Mouse (Mus musculus) ES-E14 (cell line): ENCODE measurements around the gene Gmeb1. TPM values are rescaled to one million over a fixed set of nuclear protein-coding genes. Genes with fewer than 3 reads are reported as not detected.
"Not testable (repeated sequence)": the region's sequence is repeated elsewhere in the genome, so short reads cannot be mapped to it uniquely, and the experiment has no call there.

Source experiments
- DNase-seq: peaks from one replicate; pipeline ENCODE4 v3.0.0-alpha.2; 2013; ENCODE audit warnings: low read depth, low spot score
- H3K27ac ChIP-seq: 2 replicates; pipeline ENCODE4 v1.5.1; 2012; ENCODE audit warnings: low read depth, mild to moderate bottlenecking, low read length, moderate library complexity, mixed read lengths; ENCODE audit not compliant: poor library complexity, insufficient read depth, severe bottlenecking
- H3K36me3 ChIP-seq: 2 replicates; pipeline ENCODE4 v1.6.1; 2012; ENCODE audit warnings: mild to moderate bottlenecking, low read length, moderate library complexity, mixed read lengths; ENCODE audit not compliant: control insufficient read depth, poor library complexity, insufficient read depth, severe bottlenecking
- H3K4me1 ChIP-seq, 2 experiments: fragments of 150-350 bp in 1 of 2; sonication (generic) in 1 of 2; 2 replicates each; pipeline ENCODE4 v1.6.1; 2012; ENCODE audit warnings: low read length in 2 of 2, mild to moderate bottlenecking in 1 of 2, mixed read lengths in 1 of 2; ENCODE audit not compliant: control insufficient read depth in 2 of 2, insufficient read depth in 2 of 2, poor library complexity in 1 of 2
- H3K4me3 ChIP-seq, 2 experiments: fragments of 150-350 bp in 1 of 2; sonication (generic) in 1 of 2; 2 replicates each; pipeline ENCODE4 v1.5.1; 2012; ENCODE audit warnings: low read length in 2 of 2, low read depth in 1 of 2, mild to moderate bottlenecking in 1 of 2, mixed read lengths in 1 of 2; ENCODE audit not compliant: insufficient read depth in 1 of 2, poor library complexity in 1 of 2, severe bottlenecking in 1 of 2
- H3K9ac ChIP-seq: 2 replicates; pipeline ENCODE4 v1.6.1; 2012; ENCODE audit warnings: low read depth, mild to moderate bottlenecking, low read length, mixed read lengths; ENCODE audit not compliant: poor library complexity, insufficient read depth, severe bottlenecking
- H3K9me3 ChIP-seq: fragments of 150-350 bp; sonication (generic); 2 replicates; pipeline ENCODE4 v1.6.1; 2012; ENCODE audit warnings: low read depth, mild to moderate bottlenecking, low read length; ENCODE audit not compliant: control insufficient read depth, insufficient read depth
- CHD2 ChIP-seq: IDR thresholded peaks from 2 replicates; pipeline ENCODE4 v1.6.1; 2014; ENCODE audit warnings: mild to moderate bottlenecking, low read depth, low read length, inconsistent platforms
- HCFC1 ChIP-seq: IDR thresholded peaks from 2 replicates; pipeline ENCODE4 v1.6.1; 2012; ENCODE audit warnings: low read length, inconsistent platforms, borderline replicate concordance; ENCODE audit not compliant: insufficient read depth
- MAFK ChIP-seq: IDR thresholded peaks from 2 replicates; pipeline ENCODE4 v1.6.1; 2014; ENCODE audit warnings: mild to moderate bottlenecking, low read depth, low read length, inconsistent platforms; ENCODE audit not compliant: insufficient read depth
- ZC3H11A ChIP-seq: IDR thresholded peaks from 2 replicates; pipeline ENCODE4 v1.6.1; 2012; ENCODE audit warnings: low read depth, mild to moderate bottlenecking, inconsistent platforms, low read length, borderline replicate concordance
- ZNF384 ChIP-seq: IDR thresholded peaks from 2 replicates; pipeline ENCODE4 v1.6.1; 2012; ENCODE audit warnings: low read depth, low read length, inconsistent platforms
- in situ Hi-C, 2 experiments: fragments of 600-800 bp; cut with MboI; formaldehyde crosslinking; loops; one replicate each; pipeline ENCODE4 v1.15.1; 2025; ENCODE audit warnings: low sequenced_read_pairs in 2 of 2, inconsistent platforms in 1 of 2; ENCODE audit not compliant: unreplicated experiment in 2 of 2
- total RNA-seq: library from RNA; depleted of rRNA; stranded (reverse); fragments of 300-350 nt; gene quantifications from 2 replicates; pipeline ENCODE4 v1.2.3, GENCODE M21; 2012

Gmeb1 gene
- total RNA-seq, 1 experiment, result 22.3 TPM

DNA sequence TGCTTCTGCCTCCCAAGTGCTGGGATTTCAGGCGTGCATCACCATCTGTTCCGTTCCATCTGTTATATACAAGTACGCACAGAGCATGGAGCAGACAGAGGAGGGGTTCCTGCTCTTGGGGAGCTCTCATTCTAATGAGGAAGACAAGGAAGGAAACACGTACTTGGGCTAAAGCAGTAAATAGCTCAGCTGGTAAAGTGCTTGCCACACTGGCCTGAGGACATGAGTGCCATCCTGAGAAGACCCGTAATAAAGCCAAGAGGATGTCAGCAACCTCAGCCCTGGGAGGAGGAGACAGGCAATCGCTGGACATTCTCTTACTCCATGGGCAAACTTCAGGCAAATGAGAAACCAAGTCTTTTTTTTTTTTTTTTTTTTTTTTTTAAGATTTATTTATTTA, 44.6 kb upstream of the Gmeb1 start:
- Histone ChIP-seq H3K27ac (no peak overlapping the region), H3K4me1 (peaks cover 0 to 8% of the 10 kb centered on the region in 2 experiments; a peak in 1 of 4 replicates), H3K9me3 (no peaks in the 10 kb centered on the region), H3K4me3 (no peak overlapping the region), H3K9ac (peak overlapping the region; percentile 16; the same call in 1 of the 2 replicates), H3K36me3 (peaks cover 22% of the 10 kb centered on the region)
- in situ Hi-C loops, result no loop called here
- no peak for DNase-seq
- no peak for TF ChIP-seq ZC3H11A
- no peak for TF ChIP-seq CHD2
- no peak for TF ChIP-seq MAFK
- TF ChIP-seq HCFC1, result no peak
- TF ChIP-seq ZNF384, result no peak

DNA sequence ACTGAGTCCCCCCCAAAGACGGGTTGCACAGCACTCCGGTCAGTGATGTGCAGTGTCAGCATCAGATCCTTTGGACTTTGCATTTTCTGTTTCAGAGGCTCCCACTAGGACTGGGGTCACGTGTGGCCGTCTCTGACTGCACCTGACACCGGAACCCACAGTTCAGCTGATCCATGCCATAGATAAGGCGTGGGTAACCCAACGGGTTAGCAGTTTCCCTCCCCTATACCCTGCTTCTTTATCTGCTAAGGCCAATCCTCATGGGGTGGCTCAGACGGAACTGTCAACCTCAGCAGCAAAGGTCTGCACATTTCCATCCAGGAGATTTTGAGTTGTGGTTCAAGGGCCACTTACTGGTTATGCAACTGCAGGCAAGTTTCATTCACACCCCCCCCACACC, 43.9 kb upstream of the Gmeb1 start:
- in situ Hi-C loops, result no loop called here
- peaks cover 0 to 8% of the 10 kb centered on the region in 2 experiments; a peak in 2 of 4 replicates for H3K4me1 ChIP-seq
- H3K9me3 ChIP-seq, result no peaks in the 10 kb centered on the region
- H3K9ac ChIP-seq, result peak overlapping the region; percentile 16; the same call in 1 of the 2 replicates
- no peak overlapping the region for H3K27ac ChIP-seq
- H3K4me3 ChIP-seq, result no peak overlapping the region
- H3K36me3 ChIP-seq, result peaks cover 16% of the 10 kb centered on the region
- TF ChIP-seq ZC3H11A (no peak), MAFK (no peak), HCFC1 (no peak), CHD2 (no peak), ZNF384 (no peak)
- DNase-seq, result no peak

DNA sequence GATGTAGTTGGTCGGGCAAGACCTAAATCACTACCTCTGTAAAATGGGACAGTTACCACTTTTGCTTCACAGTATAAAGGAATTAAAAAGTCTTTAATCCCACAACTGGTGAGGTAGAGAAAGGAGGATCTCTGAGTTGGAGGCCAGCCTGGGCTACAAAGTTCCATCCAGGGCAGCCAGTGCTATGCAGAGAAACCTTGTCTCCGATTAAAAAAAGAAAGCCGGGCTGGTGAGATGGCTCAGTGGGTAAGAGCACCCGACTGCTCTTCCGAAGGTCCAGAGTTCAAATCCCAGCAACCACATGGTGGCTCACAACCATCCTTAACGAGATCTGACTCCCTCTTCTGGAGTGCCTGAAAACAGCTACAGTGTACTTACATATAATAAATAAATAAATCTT, 42.1 kb upstream of the Gmeb1 start:
- H3K9me3 ChIP-seq, H3K27ac ChIP-seq, in situ Hi-C loops, H3K36me3 ChIP-seq, DNase-seq: not testable (repeated sequence)
- Histone ChIP-seq H3K4me1 (peaks cover 0 to 11% of the 10 kb centered on the region in 2 experiments; a peak in 2 of 4 replicates), H3K4me3 (peak overlapping the region; percentile 13 to 76), H3K9ac (peak overlapping the region; percentile 21; the same call in 1 of the 2 replicates)

DNA sequence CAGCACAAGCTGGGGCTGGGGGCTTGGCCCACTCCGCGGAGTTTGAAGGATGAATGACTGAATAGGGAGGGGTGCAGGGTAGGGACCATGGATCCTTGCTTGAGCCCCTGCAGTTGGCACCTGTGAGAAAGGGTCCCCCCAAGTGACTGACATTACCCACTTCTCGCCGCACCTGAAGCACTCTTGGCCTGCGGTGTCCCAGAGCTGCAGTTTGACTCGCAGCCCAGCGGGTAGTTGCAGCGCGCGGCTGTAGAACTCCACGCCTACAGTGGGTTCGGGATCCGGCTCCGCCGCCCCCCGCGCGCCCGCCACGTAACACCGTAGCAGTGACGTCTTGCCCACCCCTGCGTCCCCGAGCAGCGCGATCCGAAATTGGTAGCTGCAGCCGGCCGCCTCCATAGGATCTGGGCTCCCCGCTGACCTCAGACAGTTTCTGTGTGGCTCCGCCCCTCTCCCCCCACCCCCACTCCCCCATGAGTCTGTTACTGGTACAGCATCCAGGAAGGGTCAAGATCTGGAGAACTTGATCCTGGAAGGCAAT, 41.6 kb upstream of the Gmeb1 start, which contains the start of gene Rab42:
Rab42 (minus strand) TSS at position 447 of the 541 bp plus-strand sequence.
- peak within 1 kb of the TSS; percentile 76 to 81 for H3K4me3 ChIP-seq
- no peak for TF ChIP-seq ZC3H11A
- TF ChIP-seq HCFC1, result no peak
- no peak for TF ChIP-seq MAFK
- TF ChIP-seq CHD2, result no peak
- no peak for TF ChIP-seq ZNF384
- no peaks in the 10 kb centered on the region for H3K9me3 ChIP-seq
- H3K36me3 ChIP-seq, result no peaks in the 10 kb centered on the region
- in situ Hi-C loops, result no loop called here
- peak within 1 kb of the TSS; percentile 38; the same call in 1 of the 2 replicates for H3K27ac ChIP-seq
- peak within 1 kb of the TSS; percentile 68 for H3K9ac ChIP-seq
- no peak for DNase-seq
- H3K4me1 ChIP-seq, result peaks cover 0 to 11% of the 10 kb centered on the region in 2 experiments; a peak in 2 of 4 replicates
